Mouse (Mus musculus) lung, postnatal 0 days (tissue): ENCODE data around the gene Prrc2a.

ENCODE experiments used
- CTCF ChIP-seq: IDR thresholded peaks from 2 replicates; pipeline ENCODE4 v1.5.1; 2016; ENCODE audit warnings: antibody characterized with exemption, mild to moderate bottlenecking
- EP300 ChIP-seq: IDR thresholded peaks from 2 replicates; pipeline ENCODE4 v1.6.1; 2016; ENCODE audit warnings: antibody characterized with exemption, mild to moderate bottlenecking, control low read depth

DNA sequence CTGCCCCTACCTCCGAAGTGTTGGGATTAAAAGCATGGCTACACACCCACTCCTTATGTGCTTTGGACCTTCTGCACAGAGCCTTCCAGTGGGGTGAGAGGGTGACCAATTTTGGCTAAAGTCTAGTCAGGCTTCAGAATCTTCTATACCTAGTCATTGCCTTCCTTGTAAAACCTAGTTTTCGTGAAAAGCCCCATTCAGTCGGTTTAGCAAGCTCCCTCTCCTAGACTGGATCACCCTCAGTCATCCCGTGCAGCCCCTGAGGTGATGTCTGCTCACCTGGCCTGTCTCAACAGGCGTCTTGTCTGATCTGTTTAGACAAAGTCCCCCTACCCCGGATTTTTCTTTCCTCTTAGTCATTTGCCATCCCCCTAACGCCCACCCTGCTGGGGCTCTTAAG lies 33.3 kb upstream of the Prrc2a start:
- TF ChIP-seq CTCF (no peak), EP300 (no peak)
